Mouse (Mus musculus) left cerebral cortex, postnatal 10 days (tissue): Measurements from ENCODE around the gene Tdpoz5. TPM values are rescaled to one million over a fixed set of nuclear protein-coding genes. Genes with fewer than 3 reads are reported as not detected.
"Not testable (repeated sequence)": the region's sequence is repeated elsewhere in the genome, so short reads cannot be mapped to it uniquely, and the experiment has no call there.

Source experiments
- DNase-seq, 2 experiments: peaks; one replicate each; pipeline ENCODE4 v3.0.0; 2021 to 2022; ENCODE audit warnings: low spot score in 2 of 2, mixed read lengths in 1 of 2; ENCODE audit errors: extremely low spot score in 1 of 2
- intact Hi-C: fragments of 180-260 bp; cut with DNase I; formaldehyde crosslinking; loops from one replicate; pipeline ENCODE4 v1.15.1; 2025
- total RNA-seq, 2 experiments: library from RNA; stranded (reverse); gene quantifications; 2 replicates each; pipeline ENCODE4 v1.2.3; 2021

Gene Tdpoz5
- total RNA-seq = not detected

DNA sequence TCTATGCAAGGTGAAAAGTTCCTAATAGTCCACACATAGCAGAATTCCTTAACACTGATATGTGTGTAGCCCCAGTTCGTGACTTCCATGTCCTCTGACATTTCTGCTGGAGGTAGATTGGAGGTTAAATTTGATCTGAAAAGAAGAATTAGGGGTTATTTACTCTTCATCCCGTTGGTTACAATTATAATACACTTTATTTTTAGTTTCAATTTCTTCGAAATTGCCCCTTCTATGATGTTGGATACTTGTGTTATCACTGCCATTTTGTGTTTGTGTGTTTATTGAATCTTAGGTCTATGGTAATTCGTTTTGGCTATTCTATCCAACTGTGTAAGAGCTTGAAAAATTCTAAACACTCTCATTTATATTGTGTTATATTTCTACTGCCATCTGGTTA, at the start of gene Tdpoz5:
Gene Tdpoz5 (minus strand): TSS at position 101 of the 400 bp plus-strand sequence.
- DNase-seq, intact Hi-C loops: not testable (repeated sequence)

GRCm38 (mm10) chr3:93968938-93969337, 7.8 kb upstream of the Tdpoz5 start:
- intact Hi-C loops, DNase-seq: not testable (repeated sequence)

- DNase-seq, intact Hi-C loops: not testable (repeated sequence)
Measured at GRCm38 (mm10) chr3:93943443-93943842, 17.7 kb downstream of the Tdpoz5 start, which contains the start of gene Gm9117. Gm9117 (minus strand) TSS chr3:93943543.

- DNase-seq, intact Hi-C loops: not testable (repeated sequence)
Measured at GRCm38 (mm10) chr3:93938386-93938785, 22.7 kb downstream of the Tdpoz5 start.

Other genes starting within 250 kb of the Tdpoz5 start
- gene Gm5773, start 188.3 kb downstream of the Tdpoz5 start, total RNA-seq = not detected
- not detected for gene Tdpoz4, start 164.9 kb downstream of the Tdpoz5 start, total RNA-seq
- gene Tdpoz3, start 135.3 kb downstream of the Tdpoz5 start, total RNA-seq = not detected
- not detected for gene Gm9117, start 17.8 kb downstream of the Tdpoz5 start, total RNA-seq
- gene Gm9125, start 93.6 kb upstream of the Tdpoz5 start, total RNA-seq = not detected
- gene Gm10697, start 111.3 kb upstream of the Tdpoz5 start, total RNA-seq = not detected
- not detected for gene Gm10696, start 216.9 kb upstream of the Tdpoz5 start, total RNA-seq
- gene Gm5286, start 235.4 kb upstream of the Tdpoz5 start, total RNA-seq = not detected